Mouse (Mus musculus) kidney, adult 2 months (tissue): ENCODE results near the gene Hoxc4.

Source experiments
- CTCF ChIP-seq: fragments of 200-500 bp; conservative IDR thresholded peaks from 2 replicates; pipeline ENCODE4 v1.5.1; 2011; ENCODE audit warnings: low read depth, mild to moderate bottlenecking, control low read depth, low read length, moderate library complexity, mixed read lengths; ENCODE audit not compliant: insufficient read depth, insufficient read length
- POLR2A ChIP-seq: fragments of 200-500 bp; IDR thresholded peaks from one replicate; pipeline ENCODE4 v1.6.1; 2011; ENCODE audit warnings: low read depth, low read length, control low read depth

- no peak for TF ChIP-seq CTCF
- no peak for TF ChIP-seq POLR2A
Observed at GRCm38 (mm10) chr15:102988078-102988477, 30.7 kb upstream of the Hoxc4 start.
